Mouse (Mus musculus): ENCODE measurements at regions not wholly inside any gene's neighbourhood (a gene's known extent, or its start where the extent isn't known, plus 50 kb on each side); places are given as distances from the start of the nearest gene placed in this dataset.
"Not testable (repeated sequence)": the region's sequence is repeated elsewhere in the genome, so short reads cannot be mapped to it uniquely, and the experiment has no call there.

DNA sequence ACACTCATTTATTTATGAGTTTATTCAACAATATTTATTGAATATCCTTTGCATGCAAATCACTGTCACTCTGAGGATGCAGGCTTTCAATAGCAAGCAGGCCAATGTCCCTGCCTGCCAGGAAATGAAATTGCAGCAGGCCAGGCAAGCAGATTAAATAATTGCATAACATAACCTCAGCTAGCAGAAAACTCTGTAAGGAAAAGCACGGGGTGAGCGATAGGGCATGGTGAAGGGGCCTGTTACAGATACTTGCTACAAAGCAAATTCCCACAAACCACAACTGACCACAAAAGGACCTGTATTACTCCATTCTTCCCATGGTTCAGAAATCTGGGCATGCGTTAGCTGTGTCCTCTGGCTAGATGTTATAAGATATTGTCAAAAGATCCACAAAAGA is 509.8 kb downstream of the Bnc2 start:
- no peak for DNase-seq (ENCODE audit: low spot score)

DNA sequence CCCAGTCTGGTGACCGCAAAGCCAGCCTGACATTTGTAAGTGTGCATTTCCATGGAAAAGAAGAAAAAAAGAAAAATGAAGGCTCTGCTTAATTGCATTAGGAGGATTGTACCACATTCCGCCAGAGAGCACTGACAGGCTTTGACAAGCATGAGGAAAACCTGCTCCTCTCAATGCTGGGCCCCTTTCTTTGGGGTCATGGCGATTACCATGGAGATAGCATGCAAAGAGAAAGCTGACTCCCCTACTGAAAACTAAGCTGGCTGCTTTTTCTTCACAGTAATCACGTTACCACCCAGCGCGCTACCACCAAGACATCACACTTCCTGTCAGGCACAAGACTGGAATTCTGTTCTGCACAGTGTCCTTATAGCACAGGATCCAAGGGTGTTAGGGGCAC is 502.2 kb downstream of the Bnc2 start:
- DNase-seq (ENCODE audit: low spot score): no peak

DNA sequence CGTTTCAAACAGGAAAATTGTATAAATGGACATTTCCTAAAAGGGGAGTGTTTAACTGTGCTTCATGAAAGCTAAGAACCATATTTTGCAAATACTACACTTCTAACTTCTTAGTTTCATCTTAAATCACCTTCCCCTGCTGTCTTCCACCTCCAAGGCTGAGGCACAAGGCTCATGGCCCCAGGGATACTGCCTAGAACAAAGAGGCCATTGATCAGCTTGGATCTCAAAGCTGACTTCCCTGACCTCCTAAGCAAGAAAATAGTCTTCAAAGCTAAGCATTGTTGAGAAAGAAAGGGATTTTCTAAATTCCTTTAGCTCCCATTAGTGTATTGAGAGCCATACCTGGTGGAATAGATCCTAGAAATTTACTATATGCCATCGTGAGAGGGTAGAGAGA is 501.6 kb downstream of the Bnc2 start:
- DNase-seq (ENCODE audit: low spot score): no peak

DNA sequence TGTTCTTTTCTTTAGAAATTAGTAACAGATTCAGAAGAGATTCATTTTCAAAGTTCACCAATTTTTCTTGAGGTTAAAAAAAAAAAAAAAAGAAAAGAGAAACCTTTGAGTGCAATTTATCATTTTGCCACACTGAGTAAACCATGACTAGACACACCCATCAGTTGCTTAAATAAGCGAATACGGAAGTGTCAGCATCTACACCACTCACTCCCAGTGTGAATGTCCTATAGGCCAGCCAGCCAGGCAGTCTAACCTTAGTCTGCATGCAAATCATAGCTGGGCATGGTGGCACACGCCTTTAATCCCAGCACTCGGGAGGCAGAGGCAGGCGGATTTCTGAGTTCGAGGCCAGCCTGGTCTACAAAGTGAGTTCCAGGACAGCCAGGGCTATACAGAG is 498.6 kb downstream of the Bnc2 start:
- DNase-seq (ENCODE audit: low spot score): not testable (repeated sequence)

DNA sequence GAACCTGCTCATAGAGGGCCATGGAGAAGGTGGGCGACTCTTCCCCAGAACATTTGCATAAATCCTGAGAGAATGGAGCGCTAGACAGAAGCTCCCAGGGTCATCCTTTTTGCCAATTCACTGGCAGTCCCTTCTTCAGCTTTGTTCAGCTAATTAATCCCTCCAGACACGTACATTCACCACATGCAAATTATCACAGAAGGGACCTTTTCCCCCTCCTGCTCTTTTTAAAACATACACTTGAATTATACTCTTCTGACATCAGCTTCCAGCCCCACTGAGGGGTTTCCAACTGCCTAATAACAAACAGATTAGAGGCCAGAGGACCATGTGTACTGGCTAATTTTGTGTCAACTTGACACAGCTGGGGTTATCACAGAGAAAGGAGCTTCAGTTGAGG is 497.2 kb downstream of the Bnc2 start:
- DNase-seq (ENCODE audit: low spot score): no peak

DNA sequence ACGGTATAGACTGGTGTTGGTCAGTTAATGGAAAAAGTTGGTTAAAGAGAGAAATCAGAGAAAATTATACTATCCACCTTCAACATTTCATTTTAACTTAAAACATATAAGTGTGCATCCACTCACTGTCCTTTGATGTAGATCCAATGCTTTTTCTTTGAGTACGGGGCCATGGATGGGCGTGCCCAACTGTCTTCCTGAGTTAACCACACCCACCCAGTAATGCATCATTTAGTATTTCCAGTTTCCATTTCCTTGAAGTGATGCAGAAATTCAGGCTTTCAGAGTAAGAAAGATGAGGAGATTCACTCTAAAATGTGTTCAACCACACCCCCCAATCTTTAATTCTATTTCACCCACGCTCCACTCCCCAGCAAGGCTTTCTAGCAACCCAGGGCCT is 490.6 kb downstream of the Bnc2 start:
- DNase-seq (ENCODE audit: low spot score): no peak

DNA sequence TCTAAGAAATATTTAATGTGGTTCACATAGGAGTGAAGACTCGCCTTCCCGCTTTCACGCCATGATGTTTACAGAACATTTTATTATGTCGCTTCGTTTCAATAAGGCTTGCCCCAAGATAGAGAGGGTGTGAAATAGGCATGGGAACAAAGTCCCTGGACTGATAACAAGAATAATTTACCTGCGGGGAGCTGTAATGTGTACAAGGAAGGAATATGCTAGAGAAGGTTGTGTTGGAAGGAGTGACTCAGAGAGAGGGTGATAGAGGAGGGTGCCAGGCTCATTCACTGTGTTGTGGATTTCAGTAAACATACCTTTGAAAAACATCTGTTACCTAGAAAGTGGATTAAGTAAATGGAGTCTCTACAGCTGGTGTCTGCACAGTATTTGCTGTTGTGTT is 490.2 kb downstream of the Bnc2 start:
- no peak for DNase-seq (ENCODE audit: low spot score)

DNA sequence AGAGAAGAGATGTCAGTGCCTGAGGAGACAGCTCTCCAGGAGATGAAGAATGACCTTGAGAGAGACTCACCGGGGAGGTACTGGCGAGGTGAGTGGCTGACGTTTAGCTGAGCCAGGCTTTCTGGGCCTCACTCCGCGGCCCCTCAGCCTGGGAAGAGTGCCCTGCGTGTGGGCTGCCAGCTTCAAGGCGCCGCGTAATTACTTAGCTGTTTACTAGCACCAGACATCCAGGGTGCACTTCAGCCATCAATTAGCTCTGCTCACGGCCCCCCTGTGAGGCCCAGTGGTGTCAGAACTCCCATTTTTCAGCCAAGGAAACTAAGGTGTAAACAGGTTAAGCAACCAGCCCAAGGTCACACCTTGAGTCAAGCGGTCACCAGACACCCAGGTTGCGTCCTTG is 485.8 kb downstream of the Bnc2 start:
- DNase-seq (ENCODE audit: low spot score): no peak

DNA sequence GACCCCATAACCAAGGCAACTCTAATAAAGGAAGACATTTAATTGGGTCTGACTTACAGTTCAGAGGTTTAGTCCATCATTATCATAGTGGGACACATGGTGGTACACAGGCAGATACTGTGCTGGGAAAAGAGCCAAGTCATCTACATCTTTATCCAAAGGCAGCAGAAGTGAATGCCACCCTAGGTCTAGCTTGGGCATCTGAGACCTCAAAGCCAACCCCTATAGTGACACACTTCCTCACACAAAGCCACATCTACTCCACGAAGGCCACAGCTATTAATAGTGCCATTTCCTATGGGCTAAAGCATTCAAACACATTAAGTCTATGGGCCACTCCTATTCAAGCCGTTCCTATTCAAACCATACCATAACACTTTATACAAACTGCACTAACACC is 483.8 kb downstream of the Bnc2 start:
- no peak for DNase-seq (ENCODE audit: low spot score)

DNA sequence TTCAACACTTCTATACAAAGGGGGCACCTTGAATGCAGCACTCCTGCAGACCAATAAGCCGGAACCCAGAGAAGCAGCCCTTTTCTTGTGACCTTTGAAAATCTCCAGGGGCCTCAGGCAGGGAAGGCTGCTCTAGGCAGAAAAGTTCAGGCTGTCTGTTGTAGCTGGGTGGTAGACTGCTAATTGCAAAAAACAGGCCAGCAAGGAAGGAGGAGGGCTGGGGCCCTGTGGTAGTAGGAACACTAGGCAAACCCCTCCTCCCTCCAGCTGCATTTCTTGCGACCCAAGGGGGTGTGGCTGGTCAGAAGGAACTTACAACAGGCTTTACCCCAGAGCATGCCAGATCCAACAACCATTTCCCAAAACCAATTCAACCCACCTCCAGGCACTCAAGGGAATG is 482.8 kb downstream of the Bnc2 start:
- DNase-seq (ENCODE audit: low spot score): no peak

DNA sequence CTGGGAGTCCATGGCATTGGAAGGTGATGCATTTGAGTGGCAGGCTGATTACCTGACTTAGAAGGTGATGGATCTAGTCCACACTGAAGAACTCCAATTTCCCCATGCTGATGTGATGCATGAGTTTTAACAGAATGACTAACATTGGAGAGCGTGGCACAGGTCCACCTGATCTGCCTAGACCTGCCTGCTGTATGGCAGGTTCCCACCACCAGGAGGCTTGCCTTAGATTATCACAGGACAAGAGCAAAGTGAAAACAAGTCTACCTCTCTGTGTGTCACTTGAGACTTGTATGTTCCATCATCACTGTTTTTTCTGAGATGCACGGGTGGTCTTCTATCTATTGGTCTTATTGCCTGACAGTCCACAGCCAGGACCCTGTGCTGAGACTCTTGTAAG is 478.3 kb downstream of the Bnc2 start:
- no peak for DNase-seq (ENCODE audit: low spot score)

DNA sequence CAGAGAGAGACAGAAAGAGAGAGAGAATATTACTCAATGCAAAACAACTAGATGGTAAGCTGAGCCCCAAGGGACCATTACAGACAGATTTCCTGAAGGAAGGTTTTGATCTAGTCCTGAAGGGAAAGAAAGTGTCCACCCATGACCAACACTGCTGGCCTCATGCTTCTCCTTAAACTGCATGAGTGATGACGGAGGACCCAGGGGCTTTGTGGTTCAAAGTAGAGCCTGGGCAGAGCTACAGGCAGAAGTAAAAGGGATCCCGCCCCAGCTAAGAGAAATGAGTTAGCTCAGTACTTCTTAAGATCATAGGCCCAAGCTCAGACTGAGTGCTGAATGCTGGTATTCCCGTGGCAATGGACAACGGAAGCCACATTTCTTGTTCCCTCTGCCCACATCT is 476.9 kb downstream of the Bnc2 start:
- DNase-seq (ENCODE audit: low spot score): no peak

DNA sequence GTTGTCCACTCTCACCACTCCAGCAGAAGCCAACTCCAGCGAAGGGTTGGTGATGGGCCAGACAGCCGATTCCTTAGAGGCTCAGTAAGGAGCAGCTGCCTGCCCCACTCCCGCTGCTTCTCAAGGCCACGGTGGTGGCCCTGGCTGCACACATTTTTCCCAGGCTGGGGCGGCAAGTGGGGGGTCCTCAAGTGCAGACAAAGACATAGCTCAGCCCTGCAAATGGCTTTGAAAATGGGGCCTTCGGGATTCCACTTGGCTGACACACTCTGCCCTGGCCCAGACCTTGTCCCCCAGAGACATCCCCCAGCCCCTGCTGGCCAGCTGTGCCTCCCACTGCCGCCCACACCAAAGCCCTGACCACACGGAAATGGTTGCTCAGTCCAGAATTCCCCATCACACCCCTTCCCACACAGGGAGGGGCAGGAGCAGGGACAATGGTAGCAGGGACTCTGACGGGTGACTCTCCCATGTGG is 475.9 kb downstream of the Bnc2 start:
- no peak for DNase-seq (ENCODE audit: low spot score)

DNA sequence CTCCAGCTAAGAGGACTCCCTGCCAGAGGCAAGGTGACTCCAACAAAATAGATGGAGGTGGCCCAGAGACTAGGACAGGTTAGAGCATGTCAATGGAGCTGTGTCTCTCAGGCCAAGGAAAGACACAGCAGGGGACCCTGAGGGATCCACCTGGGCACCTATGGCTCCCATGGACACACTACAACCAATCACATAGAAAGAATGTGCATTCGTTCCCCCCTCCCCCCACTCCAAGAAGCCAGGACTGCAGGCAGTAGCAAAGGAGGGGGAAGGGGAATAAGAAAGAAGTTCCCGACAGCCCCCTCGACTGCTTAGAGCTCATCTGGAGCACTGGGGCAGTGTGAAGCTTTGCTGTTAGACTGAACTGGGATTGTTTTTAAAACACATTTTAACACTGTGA is 474.1 kb downstream of the Bnc2 start:
- no peak for DNase-seq (ENCODE audit: low spot score)

DNA sequence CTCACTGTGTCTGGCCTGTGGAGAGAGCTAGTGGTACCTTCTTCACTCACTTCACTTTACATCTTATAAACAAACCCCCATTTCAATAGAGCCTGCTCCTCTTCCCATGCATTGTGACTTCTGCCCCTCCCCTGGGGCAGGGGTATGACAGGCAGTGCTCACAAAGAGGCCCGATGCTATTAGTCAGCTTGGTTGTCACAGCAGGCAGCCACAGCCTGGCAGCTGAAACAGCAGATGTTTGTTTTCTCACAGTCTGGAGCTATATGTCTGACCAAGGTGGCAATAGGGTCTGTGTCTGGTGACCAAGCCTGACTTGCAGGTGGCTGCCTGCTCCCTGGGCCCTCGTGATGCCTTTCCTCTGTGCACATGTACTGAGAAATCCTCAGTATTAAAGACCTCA is 472.8 kb downstream of the Bnc2 start:
- DNase-seq (ENCODE audit: low spot score): peak; percentile 48

DNA sequence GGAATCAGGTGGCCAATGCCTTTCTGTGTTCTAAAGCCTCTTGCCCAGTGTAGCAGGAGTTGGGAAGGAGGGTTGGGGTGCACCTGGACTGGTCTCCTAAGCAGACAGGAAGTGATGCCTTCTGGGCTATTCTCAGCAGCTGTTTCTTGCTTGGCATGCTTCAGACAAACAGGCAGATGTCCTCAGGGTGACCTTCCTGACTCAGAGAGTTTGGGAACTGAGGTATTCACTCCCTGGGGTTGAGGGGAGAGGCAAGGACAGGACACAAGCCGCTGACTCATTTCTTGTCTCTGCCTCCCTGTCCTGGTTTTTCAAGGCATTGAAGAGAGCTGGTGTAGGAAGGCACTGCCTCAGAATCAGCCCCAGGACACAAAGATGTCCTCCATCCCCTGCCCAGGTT is 471.4 kb downstream of the Bnc2 start:
- DNase-seq (ENCODE audit: low spot score): peak; percentile 25

DNA sequence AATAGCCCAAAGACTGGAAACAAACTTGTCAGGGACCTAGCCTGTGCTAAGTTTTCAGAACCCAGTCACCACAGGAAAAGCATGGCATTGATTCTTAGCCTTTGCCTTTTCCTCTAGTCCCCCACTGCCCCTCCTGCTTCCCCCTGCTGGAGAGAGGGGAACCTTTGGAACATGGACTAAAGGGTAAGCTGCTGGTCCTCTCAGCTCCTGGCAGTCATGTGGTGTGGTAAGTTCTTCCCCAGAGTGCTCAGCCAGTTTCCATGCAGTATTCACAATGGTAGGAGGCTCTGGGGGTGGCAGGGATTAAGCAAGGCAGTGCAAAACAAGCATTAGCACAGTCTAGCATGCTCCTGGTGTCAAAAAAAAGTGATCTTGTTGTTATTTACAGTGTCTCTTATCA is 470.3 kb downstream of the Bnc2 start:
- no peak for DNase-seq (ENCODE audit: low spot score)

DNA sequence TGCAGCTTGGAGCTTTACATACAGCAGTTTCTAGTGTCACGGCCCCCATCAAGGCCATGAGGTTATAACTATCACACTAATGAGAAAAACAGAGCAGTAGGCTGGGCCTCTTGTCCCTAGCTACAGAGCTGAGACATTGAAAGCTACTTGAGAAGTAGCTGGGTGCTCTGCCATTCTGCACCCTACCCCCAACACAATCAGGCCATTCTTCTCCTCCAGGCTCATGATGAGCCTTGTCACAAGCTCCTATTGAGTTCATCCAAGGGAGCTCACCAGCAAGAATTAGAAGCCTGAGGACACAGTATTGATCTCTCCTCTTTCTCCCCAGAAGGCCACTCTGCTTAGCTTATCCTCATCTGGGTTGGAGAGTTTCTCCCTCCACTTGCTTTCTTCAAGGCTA is 466.9 kb downstream of the Bnc2 start:
- DNase-seq (ENCODE audit: low spot score): no peak

DNA sequence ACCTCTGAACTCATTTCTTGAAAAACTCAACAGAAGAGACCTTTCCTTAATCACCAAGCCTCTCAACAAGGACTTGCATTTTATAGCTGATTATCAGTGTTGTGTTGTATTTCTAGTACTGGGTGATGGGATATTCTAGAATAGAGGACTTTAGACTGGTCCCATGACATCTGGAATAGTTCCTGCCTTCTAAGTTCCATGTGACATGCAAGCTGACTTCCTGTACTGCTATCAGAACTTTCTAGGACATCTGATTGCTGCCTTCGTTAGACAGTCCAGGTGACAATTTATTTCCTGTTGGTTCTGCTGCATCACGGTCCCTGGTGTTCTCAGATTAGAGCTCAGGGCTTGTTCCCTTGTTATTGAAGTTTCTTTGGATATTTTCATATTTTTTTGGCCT is 465.5 kb downstream of the Bnc2 start:
- DNase-seq (ENCODE audit: low spot score): no peak

DNA sequence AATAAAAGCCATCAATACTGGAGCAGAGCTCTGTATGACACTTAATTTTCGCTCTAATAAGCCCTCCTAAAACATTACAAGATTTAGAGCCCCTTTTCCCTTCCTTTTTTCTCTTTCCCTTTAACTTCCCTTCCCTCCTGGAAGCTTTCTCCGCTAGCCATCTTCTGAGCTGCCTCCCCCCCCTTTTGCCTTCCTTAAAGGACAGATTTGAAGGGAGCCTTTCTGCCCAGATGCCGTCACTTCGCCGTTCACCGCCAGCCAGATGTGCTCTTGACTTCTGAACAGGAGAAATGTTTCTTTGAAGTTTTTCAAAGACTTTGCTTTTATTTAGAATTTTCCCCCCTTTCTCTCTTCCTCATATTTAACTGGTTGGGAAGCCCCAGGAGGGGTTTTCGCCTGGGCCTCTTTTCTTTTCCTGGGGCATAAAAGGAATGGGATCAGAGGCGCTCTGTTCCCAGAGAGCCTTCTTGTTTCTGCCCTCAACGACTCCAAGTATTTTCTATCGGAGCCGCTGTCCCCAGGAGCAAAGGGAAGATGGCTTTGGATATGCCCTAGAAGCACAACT is 463.7 kb downstream of the Bnc2 start:
- no peak for DNase-seq (ENCODE audit: low spot score)

DNA sequence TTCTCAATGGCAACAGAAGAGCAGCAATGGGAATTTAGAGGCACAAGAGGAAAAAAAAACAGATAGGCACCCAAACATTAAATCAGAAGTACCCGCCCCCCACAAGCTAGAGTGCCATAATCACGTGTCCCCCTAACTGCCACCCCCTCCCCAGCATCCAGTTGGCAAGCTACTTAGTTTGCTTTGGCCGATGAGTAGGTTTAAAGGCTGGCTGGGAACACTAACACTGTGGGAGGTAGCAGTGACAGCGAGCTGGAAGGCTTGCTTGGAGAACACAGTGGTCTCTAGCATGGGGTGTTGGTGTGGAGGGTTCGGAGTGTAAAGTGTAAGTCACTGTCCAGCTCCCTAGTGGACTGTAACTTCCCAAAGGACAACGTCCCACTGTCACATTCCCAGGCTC is 463.1 kb downstream of the Bnc2 start:
- no peak for DNase-seq (ENCODE audit: low spot score)

DNA sequence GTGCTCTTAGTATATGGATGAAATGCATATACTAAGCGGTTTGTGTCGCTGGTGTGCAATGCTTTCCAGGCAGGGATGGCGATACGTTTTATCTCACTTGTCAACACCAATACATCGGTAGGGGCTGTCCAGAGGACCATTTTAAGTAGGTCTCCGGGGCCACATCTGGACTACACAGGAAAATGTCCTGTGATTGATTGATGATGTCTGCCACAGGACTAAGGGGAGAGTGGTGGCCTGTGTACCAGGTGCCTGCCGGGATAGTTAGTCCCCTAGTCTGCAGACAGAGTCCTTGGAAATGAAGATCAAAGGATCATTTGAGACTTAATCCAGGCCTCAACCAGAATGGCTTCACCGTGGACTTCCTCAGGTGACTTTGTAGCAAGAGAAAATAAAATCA is 460.6 kb downstream of the Bnc2 start:
- DNase-seq (ENCODE audit: low spot score): no peak

DNA sequence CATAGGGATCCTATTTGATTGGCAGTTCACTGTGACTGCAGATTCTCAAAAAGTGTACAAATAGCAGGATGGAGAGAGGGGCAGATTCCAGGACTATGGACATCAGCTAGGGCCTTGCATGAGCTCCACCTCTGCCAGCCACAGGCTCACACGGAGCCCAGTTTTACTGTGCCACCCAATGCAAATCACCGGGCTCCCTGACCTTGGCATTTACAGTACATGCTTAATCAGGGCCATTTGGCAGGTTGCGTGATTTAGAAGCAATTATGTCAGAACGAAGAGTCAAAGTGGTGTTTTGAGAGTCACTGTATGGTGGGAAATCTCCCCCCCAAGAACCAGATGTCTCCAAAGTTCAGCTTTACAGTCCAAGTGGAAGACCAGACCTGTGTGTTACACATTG is 456.1 kb downstream of the Bnc2 start:
- no peak for DNase-seq (ENCODE audit: low spot score)

DNA sequence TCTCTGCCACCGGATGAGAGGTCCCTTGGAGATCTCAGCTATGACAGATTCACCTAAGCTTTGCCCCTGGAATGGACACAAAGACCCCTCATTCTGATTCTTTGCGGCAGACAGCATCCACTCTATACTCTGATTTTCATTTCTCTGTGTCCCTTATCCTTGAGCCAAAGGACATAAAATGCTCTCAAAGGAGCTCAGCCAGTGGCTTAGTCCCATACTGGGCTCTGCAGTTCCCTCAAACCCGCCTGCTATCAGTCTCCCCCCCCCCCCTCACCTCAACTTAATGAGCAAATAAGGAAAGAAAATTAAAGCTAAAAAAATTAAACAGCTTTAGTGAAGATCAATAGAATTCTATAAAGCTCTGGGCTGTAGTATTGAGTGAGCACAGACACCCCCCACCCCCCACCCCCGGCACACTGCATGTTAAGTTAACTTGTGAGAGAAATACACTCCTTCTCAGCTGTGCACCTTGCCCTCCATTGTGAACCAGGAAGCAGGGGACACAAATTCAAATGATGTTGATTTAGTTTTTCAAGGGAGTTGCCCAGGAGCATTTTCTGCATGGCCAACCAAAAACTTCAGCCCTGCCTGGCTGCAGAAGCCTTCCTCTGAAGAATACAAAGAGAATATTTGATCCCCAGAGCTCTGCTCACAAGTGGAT is 452.9 kb downstream of the Bnc2 start:
- no peak for DNase-seq (ENCODE audit: low spot score)

Measured in MN1 (cell line).